Mouse (Mus musculus): ENCODE measurements around the gene Emp3.
A peak's percentile ranks its signal among the peaks of the same experiment; 100 is the strongest.
"Not testable (repeated sequence)": the region's sequence is repeated elsewhere in the genome, so short reads cannot be mapped to it uniquely, and the experiment has no call there.

Gene Emp3

GRCm38 (mm10) chr7:45921242-45921621 lies at the start of gene Emp3:
TSS of gene Emp3 (minus strand) at chr7:45921404.
- no peak for TF ChIP-seq NANOG (IDR thresholded peaks at IDR 0.05; ENCODE audit: borderline replicate concordance, low read length)
- no peak for TF ChIP-seq POU5F1 (IDR thresholded peaks at IDR 0.05; ENCODE audit: borderline replicate concordance, low read length)
- TF ChIP-seq CTCF (conservative IDR thresholded peaks at IDR 0.05; ENCODE audit: low read length): no peak
- H3K36me3 ChIP-seq (ENCODE audit: insufficient read depth, low read length): no peaks in the 10 kb centered on the region; the same call in 1 of the 2 replicates
- H3K4me1 ChIP-seq (replicated peaks; ENCODE audit: low read depth, low read length): peaks cover 84% of the 10 kb centered on the region
- H3K9me3 ChIP-seq (ENCODE audit: low read length): no peaks in the 10 kb centered on the region
- H3K4me3 ChIP-seq (replicated peaks; ENCODE audit: low read length): peak within 1 kb of the TSS; percentile 53
- H3K27me3 ChIP-seq (ENCODE audit: insufficient read depth, low read length): peaks cover 7% of the 10 kb centered on the region; the same call in 1 of the 2 replicates

GRCm38 (mm10) chr7:45956611-45957010 lies 35.4 kb upstream of the Emp3 start:
- Histone ChIP-seq H3K4me1 (replicated peaks; ENCODE audit: low read depth, low read length) (no peaks in the 10 kb centered on the region), H3K4me3 (replicated peaks; ENCODE audit: low read length) (no peak overlapping the region), H3K9me3 (ENCODE audit: low read length) (peaks cover 10% of the 10 kb centered on the region), H3K27me3 (ENCODE audit: insufficient read depth, low read length) (no peaks in the 10 kb centered on the region), H3K36me3 (ENCODE audit: insufficient read depth, low read length) (no peaks in the 10 kb centered on the region)
- no peak for TF ChIP-seq CTCF (conservative IDR thresholded peaks at IDR 0.05; ENCODE audit: low read length)
- TF ChIP-seq NANOG (IDR thresholded peaks at IDR 0.05; ENCODE audit: borderline replicate concordance, low read length): no peak
- no peak for TF ChIP-seq POU5F1 (IDR thresholded peaks at IDR 0.05; ENCODE audit: borderline replicate concordance, low read length)

DNA sequence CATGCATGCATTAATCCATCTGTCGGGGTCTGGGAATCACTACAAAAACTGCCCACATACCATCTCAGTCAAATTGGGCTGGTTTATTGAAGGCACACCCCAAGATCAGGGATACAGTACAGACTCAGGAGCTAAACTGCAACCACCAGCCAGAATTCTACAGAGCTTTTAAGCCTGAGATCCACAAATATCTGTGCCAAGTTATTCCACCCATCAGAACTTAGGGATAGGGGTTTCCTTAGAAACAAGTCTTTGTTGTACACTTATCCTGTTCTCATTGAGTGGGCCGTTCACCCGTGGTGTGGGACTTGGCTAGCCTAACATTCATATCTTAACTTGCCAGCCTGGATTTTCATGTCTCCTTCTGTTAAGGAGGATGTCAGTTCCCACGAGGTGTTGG lies 27.9 kb upstream of the Emp3 start:
- H3K36me3 ChIP-seq (ENCODE audit: insufficient read depth, low read length): peaks cover 16% of the 10 kb centered on the region
- no peak for TF ChIP-seq NANOG (IDR thresholded peaks at IDR 0.05; ENCODE audit: borderline replicate concordance, low read length)
- no peak for TF ChIP-seq POU5F1 (IDR thresholded peaks at IDR 0.05; ENCODE audit: borderline replicate concordance, low read length)
- TF ChIP-seq CTCF (conservative IDR thresholded peaks at IDR 0.05; ENCODE audit: low read length): no peak
- 0 out of 2 replicates have a peak, but pooled peaks cover 6% of the 10 kb centered on the region for H3K4me1 ChIP-seq (replicated peaks; ENCODE audit: low read depth, low read length)
- H3K4me3 ChIP-seq (replicated peaks; ENCODE audit: low read length): no peak overlapping the region
- H3K9me3 ChIP-seq (ENCODE audit: low read length): peaks cover 7% of the 10 kb centered on the region
- H3K27me3 ChIP-seq (ENCODE audit: insufficient read depth, low read length): no peaks in the 10 kb centered on the region

- H3K9me3 ChIP-seq (ENCODE audit: low read length); H3K27me3 ChIP-seq (ENCODE audit: insufficient read depth, low read length); H3K4me1 ChIP-seq (replicated peaks; ENCODE audit: low read depth, low read length); H3K4me3 ChIP-seq (replicated peaks; ENCODE audit: low read length): not testable (repeated sequence)
- peak; percentile 48 for TF ChIP-seq CTCF (conservative IDR thresholded peaks at IDR 0.05; ENCODE audit: low read length)
- peaks cover 30% of the 10 kb centered on the region for H3K36me3 ChIP-seq (ENCODE audit: insufficient read depth, low read length)
Measured at GRCm38 (mm10) chr7:45943280-45943679, 22.1 kb upstream of the Emp3 start.

DNA sequence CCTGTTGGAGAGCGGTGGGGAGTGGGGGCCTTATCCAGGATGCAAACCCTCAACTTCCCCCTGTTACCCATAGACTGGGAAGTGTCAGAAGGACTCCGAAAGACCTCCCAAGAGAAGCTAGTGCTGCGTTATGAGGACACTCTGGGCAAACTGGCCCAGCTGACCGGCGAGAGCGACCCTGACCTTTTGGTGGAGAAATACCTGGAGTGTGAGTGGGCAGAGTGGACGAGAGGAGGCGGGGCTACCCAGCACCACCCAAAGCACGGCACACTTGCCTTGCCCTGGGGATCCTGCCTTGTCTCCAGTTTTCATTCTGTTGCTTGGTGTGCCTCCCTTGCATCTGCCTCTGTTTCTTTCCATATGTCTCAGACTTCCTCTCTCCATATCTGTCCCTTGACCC lies 20.8 kb upstream of the Emp3 start:
- peaks cover 4% of the 10 kb centered on the region; the same call in 1 of the 2 replicates for H3K4me1 ChIP-seq (replicated peaks; ENCODE audit: low read depth, low read length)
- no peaks in the 10 kb centered on the region for H3K9me3 ChIP-seq (ENCODE audit: low read length)
- H3K36me3 ChIP-seq (ENCODE audit: insufficient read depth, low read length): peaks cover 19% of the 10 kb centered on the region; the same call in 1 of the 2 replicates
- no peak overlapping the region for H3K4me3 ChIP-seq (replicated peaks; ENCODE audit: low read length)
- no peaks in the 10 kb centered on the region for H3K27me3 ChIP-seq (ENCODE audit: insufficient read depth, low read length)
- TF ChIP-seq POU5F1 (IDR thresholded peaks at IDR 0.05; ENCODE audit: borderline replicate concordance, low read length) (no peak), NANOG (IDR thresholded peaks at IDR 0.05; ENCODE audit: borderline replicate concordance, low read length) (no peak), CTCF (conservative IDR thresholded peaks at IDR 0.05; ENCODE audit: low read length) (no peak)

- no peaks in the 10 kb centered on the region for H3K27me3 ChIP-seq (ENCODE audit: insufficient read depth, low read length)
- no peak for TF ChIP-seq NANOG (IDR thresholded peaks at IDR 0.05; ENCODE audit: borderline replicate concordance, low read length)
- TF ChIP-seq CTCF (conservative IDR thresholded peaks at IDR 0.05; ENCODE audit: low read length): no peak
Measured at GRCm38 (mm10) chr7:45939836-45940235, 18.6 kb upstream of the Emp3 start.

GRCm38 (mm10) chr7:45935114-45935513 lies 13.9 kb upstream of the Emp3 start:
- Histone ChIP-seq H3K9me3 (ENCODE audit: low read length) (no peaks in the 10 kb centered on the region), H3K4me3 (replicated peaks; ENCODE audit: low read length) (no peak overlapping the region), H3K27me3 (ENCODE audit: insufficient read depth, low read length) (no peaks in the 10 kb centered on the region), H3K4me1 (replicated peaks; ENCODE audit: low read depth, low read length) (peaks cover 4% of the 10 kb centered on the region), H3K36me3 (ENCODE audit: insufficient read depth, low read length) (peaks cover 12% of the 10 kb centered on the region; the same call in 1 of the 2 replicates)
- TF ChIP-seq POU5F1 (IDR thresholded peaks at IDR 0.05; ENCODE audit: borderline replicate concordance, low read length) (no peak), NANOG (IDR thresholded peaks at IDR 0.05; ENCODE audit: borderline replicate concordance, low read length) (no peak), CTCF (conservative IDR thresholded peaks at IDR 0.05; ENCODE audit: low read length) (peak; percentile 42; the same call in 1 of the 2 replicates)

More at GRCm38 (mm10) chr7:45939836-45940235, 18.6 kb upstream of the Emp3 start:
- Histone ChIP-seq H3K4me3 (replicated peaks; ENCODE audit: low read length) (no peak overlapping the region), H3K36me3 (ENCODE audit: insufficient read depth, low read length) (peaks cover 17% of the 10 kb centered on the region; the same call in 1 of the 2 replicates), H3K9me3 (ENCODE audit: low read length) (no peaks in the 10 kb centered on the region), H3K4me1 (replicated peaks; ENCODE audit: low read depth, low read length) (peaks cover 4% of the 10 kb centered on the region; the same call in 1 of the 2 replicates)

DNA sequence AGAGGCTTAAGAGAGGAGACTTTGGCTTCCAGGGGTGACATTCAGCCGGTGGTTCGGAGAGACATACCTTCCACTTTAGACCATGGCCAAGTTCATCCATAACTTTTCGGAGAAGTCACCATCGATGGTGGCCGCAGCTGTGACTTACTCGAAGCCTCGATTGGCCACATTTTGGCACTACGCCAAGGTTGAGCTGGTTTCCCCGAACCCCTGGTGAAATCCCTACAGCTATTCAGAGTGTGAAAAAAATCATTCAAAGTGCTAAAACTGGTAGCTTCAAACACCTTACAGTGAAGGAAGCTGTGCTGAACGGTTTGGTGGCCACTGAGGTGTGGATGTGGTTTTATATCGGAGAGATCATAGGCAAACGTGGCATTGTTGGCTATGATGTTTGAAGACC lies 12.6 kb upstream of the Emp3 start:
- H3K4me3 ChIP-seq (replicated peaks; ENCODE audit: low read length); H3K27me3 ChIP-seq (ENCODE audit: insufficient read depth, low read length); H3K36me3 ChIP-seq (ENCODE audit: insufficient read depth, low read length); H3K9me3 ChIP-seq (ENCODE audit: low read length): not testable (repeated sequence)
- H3K4me1 ChIP-seq (replicated peaks; ENCODE audit: low read depth, low read length): peaks cover 12% of the 10 kb centered on the region

DNA sequence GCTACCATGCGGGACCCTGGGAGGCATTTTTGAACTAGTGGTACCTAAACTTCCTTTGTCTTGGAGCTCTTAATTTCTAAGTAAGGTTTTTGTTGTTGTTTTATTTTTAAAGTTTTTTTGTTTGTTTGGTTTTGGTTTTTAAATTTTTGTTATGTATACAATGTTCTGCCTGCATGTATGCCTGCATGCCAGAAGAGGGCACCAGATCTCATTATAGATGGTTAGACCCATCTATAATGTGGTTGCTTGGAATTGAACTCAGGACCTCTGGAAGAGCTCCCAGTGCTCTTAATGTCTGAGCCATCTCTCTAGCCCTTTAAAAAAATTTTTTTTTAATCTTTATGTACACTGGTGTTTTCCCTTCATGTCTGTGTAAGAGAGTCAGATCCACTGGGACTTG lies 8.5 kb upstream of the Emp3 start:
- Histone ChIP-seq H3K4me1 (replicated peaks; ENCODE audit: low read depth, low read length) (peaks cover 24% of the 10 kb centered on the region), H3K27me3 (ENCODE audit: insufficient read depth, low read length) (no peaks in the 10 kb centered on the region), H3K9me3 (ENCODE audit: low read length) (no peaks in the 10 kb centered on the region; the same call in 1 of the 2 replicates), H3K36me3 (ENCODE audit: insufficient read depth, low read length) (peaks cover 7% of the 10 kb centered on the region; the same call in 1 of the 2 replicates), H3K4me3 (replicated peaks; ENCODE audit: low read length) (peak overlapping the region; percentile 75)
- TF ChIP-seq CTCF (conservative IDR thresholded peaks at IDR 0.05; ENCODE audit: low read length): peak; percentile 33; the same call in 1 of the 2 replicates
- no peak for TF ChIP-seq POU5F1 (IDR thresholded peaks at IDR 0.05; ENCODE audit: borderline replicate concordance, low read length)

Data from E14TG2a.4 (cell line).